Mouse (Mus musculus) adrenal gland, postnatal 36 days (tissue): ENCODE data around the gene Tnpo3. TPM values are rescaled to one million over a fixed set of nuclear protein-coding genes. Genes with fewer than 3 reads are reported as not detected.
"Not testable (repeated sequence)": the region's sequence is repeated elsewhere in the genome, so short reads cannot be mapped to it uniquely, and the experiment has no call there.

Experiments
- DNase-seq, 2 experiments: peaks; one replicate each; pipeline ENCODE4 v3.0.0; 2021; ENCODE audit warnings: mixed read lengths in 1 of 2
- total RNA-seq, 2 experiments: library from RNA; stranded (reverse); gene quantifications; 2 replicates each; pipeline ENCODE4 v1.2.3; 2021

Tnpo3 gene
- total RNA-seq, 2 experiments from 2014 or later: 51.6 to 56.5 TPM

- DNase-seq: no peak
These were observed 11.3 kb upstream of the Tnpo3 start for GRCm38 (mm10) chr6:29620840-29621543.

DNA sequence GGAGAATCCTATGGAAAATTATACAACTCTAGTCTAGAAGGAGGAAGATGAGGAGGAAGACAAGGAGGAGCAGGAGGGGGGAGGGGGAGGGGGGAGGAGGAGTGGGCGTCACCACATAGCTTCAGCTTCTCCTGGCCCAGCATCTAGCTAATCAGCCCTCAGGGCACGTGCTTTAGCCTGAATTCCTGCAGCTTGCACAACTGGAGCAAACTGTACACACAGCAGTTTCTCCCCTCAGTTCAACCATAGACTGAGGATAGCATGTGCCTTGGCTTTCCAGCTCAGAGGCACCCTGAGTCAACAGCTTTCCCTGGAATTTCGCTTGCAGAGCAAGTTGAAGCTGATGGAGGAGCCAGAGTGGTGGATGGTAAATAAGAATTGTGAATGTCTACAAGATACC, 10.5 kb upstream of the Tnpo3 start:
- no peak for DNase-seq

DNA sequence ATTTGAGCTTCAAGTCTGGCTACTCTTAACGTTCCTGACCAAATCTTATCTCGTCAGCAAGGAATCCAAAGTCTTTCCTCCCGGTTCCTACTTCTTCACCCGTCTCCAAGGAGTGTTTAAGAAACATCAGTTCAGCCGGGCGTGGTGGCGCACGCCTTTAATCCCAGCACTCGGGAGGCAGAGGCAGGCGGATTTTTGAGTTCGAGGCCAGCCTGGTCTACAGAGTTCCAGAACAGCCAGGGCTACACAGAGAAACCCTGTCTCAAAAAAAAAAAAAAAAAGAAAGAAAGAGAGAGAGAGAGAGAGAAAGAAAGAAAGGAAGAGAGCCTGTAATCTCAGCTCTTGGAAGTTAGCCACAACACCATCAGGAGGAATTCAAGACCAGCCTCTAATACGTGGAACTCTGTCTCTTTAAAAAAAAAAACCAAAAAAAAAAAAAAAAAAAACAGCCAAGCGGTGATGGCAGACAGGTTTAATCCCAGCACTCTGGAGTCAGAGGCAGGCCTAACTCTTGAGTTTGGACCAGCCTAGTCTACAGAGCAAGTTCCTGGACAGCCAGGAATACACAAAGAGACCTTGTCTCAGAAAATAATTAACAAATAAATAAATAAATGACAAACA, 443 bp upstream of the Tnpo3 start:
- DNase-seq: not testable (repeated sequence)

DNA sequence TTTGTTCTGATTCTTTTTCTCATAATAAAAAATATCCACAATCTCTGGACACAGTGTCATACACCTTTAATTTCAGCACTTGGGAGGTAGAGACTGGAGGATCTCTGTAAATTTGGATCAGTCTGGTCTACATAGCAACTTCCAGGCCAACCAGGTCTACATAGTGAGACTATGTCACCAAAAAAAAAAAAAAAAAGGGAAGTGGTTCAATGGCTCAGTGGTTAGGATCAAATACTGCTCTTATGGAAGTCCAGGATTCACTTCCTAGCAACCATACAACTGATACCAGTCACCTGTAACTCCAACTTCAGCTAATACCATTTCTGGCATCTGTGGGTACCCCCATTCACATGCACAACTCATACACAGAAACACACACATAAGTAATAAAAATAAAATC, 9.5 kb downstream of the Tnpo3 start:
- DNase-seq: no peak

DNA sequence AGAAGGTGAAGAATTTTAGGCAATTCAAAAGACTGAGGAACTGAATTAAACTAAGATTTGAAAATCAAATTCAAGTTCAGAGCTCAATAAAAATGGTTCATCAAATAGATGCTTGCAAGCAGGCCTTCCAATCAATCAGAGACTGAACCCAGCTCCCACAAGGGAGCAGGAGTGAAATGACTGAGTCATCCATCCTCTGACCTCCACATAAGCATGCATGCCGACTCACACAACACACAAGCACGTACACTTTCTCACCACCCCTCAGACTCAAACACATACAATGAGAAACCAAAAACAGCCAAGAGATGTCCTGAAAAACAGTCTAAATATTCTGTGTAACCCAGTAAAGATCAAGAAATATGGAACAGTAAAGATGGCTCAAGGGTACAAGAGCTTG, 14.0 kb downstream of the Tnpo3 start:
- peak; percentile 3 to 5 for DNase-seq

GRCm38 (mm10) chr6:29581202-29581601, 28.5 kb downstream of the Tnpo3 start:
- no peak for DNase-seq

- DNase-seq: no peak
These were observed 28.9 kb downstream of the Tnpo3 start for GRCm38 (mm10) chr6:29580770-29581169.

DNA sequence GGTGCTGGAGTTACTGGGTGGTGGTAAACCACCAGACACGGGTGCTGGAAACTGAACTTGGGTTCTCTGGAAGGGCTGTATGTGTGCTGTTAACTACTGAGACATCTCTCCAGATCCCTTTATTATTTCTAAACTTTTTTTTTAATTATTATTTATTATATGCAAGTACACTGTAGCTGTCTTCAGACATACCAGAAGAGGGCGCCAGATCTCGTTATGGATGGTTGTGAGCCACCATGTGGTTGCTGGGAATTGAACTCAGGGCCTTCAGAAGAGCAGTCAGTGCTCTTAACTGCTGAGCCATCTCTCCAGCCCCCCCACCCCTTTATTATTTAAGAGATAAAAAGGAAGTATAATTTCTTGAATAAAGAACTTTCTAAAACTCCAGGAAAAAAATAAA, 33.3 kb downstream of the Tnpo3 start:
- not testable (repeated sequence) for DNase-seq

DNA sequence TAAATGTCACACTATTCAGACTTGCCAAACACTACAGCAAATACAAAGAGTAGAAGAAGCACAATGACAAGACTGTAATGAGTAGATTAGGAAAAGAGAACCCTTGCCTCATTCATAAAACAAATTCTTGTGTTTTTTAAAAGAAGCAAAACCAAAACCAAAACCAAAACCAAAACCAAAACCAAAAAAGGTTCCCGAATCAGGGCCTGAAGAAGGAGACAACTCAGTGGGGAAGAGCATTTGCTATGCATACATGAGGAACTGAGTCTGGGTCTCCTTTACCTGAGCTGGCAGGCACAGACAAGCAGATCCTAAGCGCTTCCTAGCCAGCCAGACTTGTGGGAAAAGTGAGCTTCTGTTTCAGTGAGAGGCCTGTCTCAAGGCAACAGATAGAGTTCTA, 52.6 kb downstream of the Tnpo3 start:
- DNase-seq: no peak

GRCm38 (mm10) chr6:29552526-29552925, 57.2 kb downstream of the Tnpo3 start:
- DNase-seq: no peak

DNA sequence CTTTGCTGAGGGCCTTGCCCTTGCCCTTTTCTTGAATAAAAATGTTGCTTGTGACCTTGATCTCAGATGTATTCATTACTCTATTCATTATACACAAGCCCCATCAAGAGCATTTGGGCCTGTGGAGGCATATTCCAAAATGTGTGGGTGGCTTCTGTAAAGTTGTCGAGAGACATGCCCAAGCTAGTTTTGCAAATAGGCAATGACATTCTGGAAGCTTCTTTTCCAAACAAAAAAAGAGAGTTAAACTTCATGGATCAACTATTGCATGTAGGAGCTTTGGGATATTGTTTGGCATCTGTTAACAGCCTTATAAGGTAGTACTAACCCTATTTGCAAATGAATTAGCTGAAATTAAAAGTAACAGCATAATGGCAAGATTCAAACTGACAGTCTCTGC, 61.6 kb downstream of the Tnpo3 start:
- no peak for DNase-seq

- no peak for DNase-seq
These were observed 62.1 kb downstream of the Tnpo3 start for GRCm38 (mm10) chr6:29547582-29547981.

DNA sequence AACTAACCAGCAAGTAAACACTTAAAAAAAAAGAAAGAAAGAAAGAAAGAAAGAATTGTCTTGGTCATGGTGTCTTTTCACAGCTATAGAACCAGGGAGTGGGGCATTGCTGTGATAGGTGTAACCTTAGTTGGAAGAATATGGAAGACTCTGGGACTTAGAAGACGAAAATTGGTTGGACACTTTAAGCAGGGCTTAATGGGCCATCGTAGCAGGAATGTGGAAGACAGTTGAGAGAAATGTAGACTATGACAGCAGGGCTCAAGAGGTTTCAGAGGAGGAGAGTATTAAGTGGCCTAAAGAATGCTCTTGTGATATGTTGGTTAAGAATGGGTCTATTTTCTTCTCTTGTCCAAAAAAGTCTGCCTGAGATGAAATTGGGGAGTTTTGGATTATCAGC, 64.1 kb downstream of the Tnpo3 start:
- DNase-seq: no peak

GRCm38 (mm10) chr6:29540956-29541355, 68.7 kb downstream of the Tnpo3 start:
- DNase-seq: no peak

GRCm38 (mm10) chr6:29540223-29540622, 69.5 kb downstream of the Tnpo3 start:
- DNase-seq: no peak

GRCm38 (mm10) chr6:29539502-29539901, 70.2 kb downstream of the Tnpo3 start:
- no peak for DNase-seq

DNA sequence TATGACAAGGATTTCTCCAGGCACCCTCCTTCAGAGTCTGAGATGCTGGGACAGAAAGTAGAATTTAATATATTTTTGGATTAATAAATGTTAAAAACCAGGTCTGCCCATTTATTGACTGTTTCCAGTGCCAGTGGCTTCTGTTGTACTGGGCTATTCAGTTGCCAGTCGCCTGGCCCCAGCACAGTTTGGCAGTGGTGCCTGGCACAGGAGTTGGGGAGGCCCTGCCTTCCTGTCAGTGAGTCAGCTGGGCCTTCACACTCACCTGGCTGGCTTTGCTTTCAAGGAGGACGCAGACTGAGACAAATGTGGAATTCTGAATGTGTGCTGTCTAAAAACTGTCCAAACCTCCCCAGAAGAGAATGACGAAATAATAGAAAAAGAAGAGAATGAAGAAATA, 72.5 kb downstream of the Tnpo3 start:
- DNase-seq: no peak

- DNase-seq: no peak
These were observed 73.0 kb downstream of the Tnpo3 start for GRCm38 (mm10) chr6:29536651-29537193.

DNA sequence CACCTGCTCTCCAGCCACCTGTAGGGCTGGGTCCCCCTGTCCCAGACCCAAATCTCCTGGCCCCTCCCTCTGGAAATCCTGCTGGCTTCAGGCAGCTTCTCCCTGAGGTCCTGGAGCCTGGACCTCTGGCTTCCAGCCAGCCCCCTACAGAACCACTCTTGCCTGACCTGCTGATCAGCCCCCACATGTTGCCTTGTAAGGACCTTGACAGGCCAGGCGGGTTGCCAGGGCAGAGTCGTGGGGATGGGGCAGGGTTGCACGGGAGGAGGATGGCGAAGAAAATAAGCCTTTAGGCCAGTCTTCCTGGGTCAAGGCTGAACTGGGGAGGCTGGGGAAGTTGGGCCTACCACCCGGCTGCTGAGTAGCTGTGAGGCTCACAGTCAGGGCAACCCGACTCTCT, 74.4 kb downstream of the Tnpo3 start:
- peak; percentile 56 to 59 for DNase-seq

DNA sequence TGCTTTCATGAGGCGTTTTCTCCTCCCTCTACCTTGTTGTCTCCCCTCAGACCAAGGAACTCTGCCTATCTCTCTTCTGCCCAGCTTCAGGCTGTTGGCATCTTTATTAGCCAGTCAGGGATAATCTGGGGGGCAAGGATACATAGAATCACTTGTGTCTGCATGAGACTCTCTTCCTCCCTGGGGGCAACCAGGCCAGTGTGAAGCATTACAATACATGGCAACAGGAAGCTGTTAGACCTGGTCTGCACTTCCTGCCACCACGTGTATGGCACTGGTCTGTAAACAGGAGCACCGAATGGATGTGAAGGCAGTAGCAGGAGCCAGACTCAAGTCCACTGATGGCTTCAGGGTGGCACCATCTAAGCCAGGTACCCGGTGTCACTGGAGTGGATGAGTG, 79.6 kb downstream of the Tnpo3 start:
- DNase-seq: no peak

GRCm38 (mm10) chr6:29529444-29529820, 80.3 kb downstream of the Tnpo3 start:
- no peak for DNase-seq

DNA sequence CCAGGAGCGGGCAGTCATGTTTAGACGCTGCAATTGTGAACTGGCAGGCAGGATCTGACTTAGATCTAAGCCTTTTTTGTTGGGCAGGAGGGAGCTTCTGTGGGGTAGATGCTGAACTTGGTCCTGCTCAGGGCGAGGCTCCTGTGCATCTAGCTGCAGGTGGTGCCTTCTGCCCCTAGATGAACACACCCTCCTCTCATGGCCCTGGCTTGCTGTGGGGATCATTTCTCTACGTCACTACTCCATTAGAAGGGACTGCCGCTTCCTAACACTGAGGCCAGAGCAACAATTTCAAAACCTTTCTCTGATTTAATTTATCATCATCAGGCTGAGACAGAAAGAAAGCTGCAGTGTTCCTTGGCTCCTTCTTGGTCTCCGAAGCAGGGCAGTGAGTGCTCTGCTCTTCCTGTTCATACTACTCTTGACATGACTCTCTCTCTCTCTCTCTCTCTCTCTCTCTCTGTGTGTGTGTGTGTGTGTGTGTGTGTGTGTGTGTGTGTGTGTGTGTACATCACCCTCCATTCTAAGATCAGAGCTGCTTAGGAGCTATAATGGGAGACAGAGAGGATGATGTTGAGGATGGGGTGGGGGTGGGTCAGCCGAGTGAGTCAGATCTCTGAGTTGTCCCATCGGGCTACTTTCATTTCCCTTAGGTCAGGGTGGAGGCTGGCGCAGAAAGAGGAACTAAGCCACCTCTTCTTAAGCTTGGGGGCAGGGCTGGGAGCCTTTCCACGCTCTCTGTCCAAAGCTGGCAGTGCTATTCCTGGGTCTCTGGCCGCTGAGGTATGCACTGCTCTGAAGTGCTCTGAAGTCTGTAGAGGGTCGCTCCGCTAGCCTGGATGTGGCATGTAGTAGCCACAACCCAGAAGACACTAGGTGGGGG, 80.9 kb downstream of the Tnpo3 start:
- DNase-seq: no peak

- DNase-seq: no peak
These were observed 81.6 kb downstream of the Tnpo3 start for GRCm38 (mm10) chr6:29528165-29528505.
